Mouse (Mus musculus) megakaryocyte-erythroid progenitor cell, adult 5-6 weeks (primary cell): ENCODE data around the gene Rpl13a. TPM values are rescaled to one million over a fixed set of nuclear protein-coding genes. Genes with fewer than 3 reads are reported as not detected.

Experiments used
- ATAC-seq: replicated peaks from 2 replicates; pipeline ENCODE4 v1.8.0; 2016; ENCODE audit warnings: mild to moderate bottlenecking, inconsistent platforms; ENCODE audit not compliant: severe bottlenecking, poor library complexity, low FRiP score, low TSS enrichment
- total RNA-seq, 2 experiments: library from RNA; stranded (forward) in 1 of 2; stranded (reverse) in 1 of 2; fragments of 200-1000, 215-1000 nt in 1 of 2; fragments of >200 nt in 1 of 2; fragmentation: Nextera tagmentation in 1 of 2; gene quantifications; 2 replicates each; pipeline ENCODE4 v1.2.3; 2014 to 2017

Rpl13a gene
- total RNA-seq, 2 experiments from 2014 or later, result 4,178 to 4,844 TPM

DNA sequence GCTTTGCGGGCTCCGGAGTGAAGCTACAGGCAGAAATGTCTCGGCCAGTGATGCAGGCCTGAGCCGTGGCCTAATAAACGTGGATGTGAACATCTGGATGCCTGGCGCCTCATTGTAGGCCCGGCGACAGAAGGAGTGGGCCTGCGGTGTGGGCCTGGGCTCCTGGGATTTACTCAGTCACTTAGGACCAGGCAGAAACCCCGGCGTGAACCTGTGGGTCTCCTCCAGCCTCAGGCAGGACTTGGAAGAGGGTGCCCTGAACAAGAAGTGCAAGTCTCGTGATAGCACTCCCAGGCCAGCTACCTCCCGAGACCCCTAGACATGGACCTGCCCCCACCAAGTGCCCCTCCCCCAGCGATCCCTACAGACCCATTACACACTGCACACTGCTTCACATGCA, 51.2 kb downstream of the Rpl13a start:
- ATAC-seq, result no peak

DNA sequence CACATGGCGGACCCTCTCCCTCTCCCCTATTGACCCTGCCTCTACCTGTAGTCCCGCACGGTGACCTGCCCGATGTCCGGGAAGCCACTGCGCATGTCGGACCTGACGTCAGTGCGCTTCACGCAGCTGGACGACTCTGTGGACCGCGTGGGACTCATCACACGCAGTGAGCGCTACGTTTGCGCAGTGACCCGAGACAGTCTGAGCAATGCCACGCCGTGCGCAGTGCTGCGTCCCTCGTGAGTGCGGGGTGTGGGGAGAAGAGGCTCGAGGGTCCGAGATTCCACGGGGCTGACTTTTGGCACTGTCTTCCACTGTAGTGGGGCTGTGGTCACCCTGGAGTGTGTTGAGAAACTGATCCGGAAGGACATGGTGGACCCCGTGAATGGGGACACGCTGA, 52.1 kb downstream of the Rpl13a start:
- ATAC-seq, result no peak

Other genes with a start within 250 kb of the Rpl13a start
Only the 30 nearest of the 33 such genes appear.
- gene Fuz, start 232.7 kb downstream of the Rpl13a start, total RNA-seq (2014; fragmentation: Nextera tagmentation), result 12.0 and 19.8 TPM in 2 replicates
- 14.2 and 18.3 TPM in 2 replicates for gene Fuz, start 232.7 kb downstream of the Rpl13a start, total RNA-seq (2017)
- 95.3 and 104 TPM in 2 replicates for gene Ap2a1, start 199.3 kb downstream of the Rpl13a start, total RNA-seq (2014; fragmentation: Nextera tagmentation)
- 23.8 and 37.1 TPM in 2 replicates for gene Ap2a1, start 199.3 kb downstream of the Rpl13a start, total RNA-seq (2017)
- not detected in 2 replicates for gene Tsks, start 185.6 kb downstream of the Rpl13a start, total RNA-seq (2014; fragmentation: Nextera tagmentation)
- not detected in 2 replicates for gene Tsks, start 185.6 kb downstream of the Rpl13a start, total RNA-seq (2017)
- 4.1 and 11.5 TPM in 2 replicates for gene Cpt1c, start 153.9 kb downstream of the Rpl13a start, total RNA-seq (2014; fragmentation: Nextera tagmentation)
- gene Cpt1c, start 153.9 kb downstream of the Rpl13a start, total RNA-seq (2017), result 0.91 and 1.3 TPM in 2 replicates
- gene Prmt1, start 142.2 kb downstream of the Rpl13a start, total RNA-seq (2014; fragmentation: Nextera tagmentation), result 160 and 230 TPM in 2 replicates
- 132 and 171 TPM in 2 replicates for gene Prmt1, start 142.2 kb downstream of the Rpl13a start, total RNA-seq (2017)
- gene Irf3, start 131.1 kb downstream of the Rpl13a start, total RNA-seq (2014; fragmentation: Nextera tagmentation), result 80.4 and 150 TPM in 2 replicates
- gene Irf3, start 131.1 kb downstream of the Rpl13a start, total RNA-seq (2017), result 84.3 and 104 TPM in 2 replicates
- gene Bcl2l12, start 130.0 kb downstream of the Rpl13a start, total RNA-seq (2014; fragmentation: Nextera tagmentation), result 37.2 and 42.7 TPM in 2 replicates
- 15.5 and 25.6 TPM in 2 replicates for gene Bcl2l12, start 130.0 kb downstream of the Rpl13a start, total RNA-seq (2017)
- gene Scaf1, start 112.4 kb downstream of the Rpl13a start, total RNA-seq (2014; fragmentation: Nextera tagmentation), result 33.0 and 46.3 TPM in 2 replicates
- 7.2 and 10.2 TPM in 2 replicates for gene Scaf1, start 112.4 kb downstream of the Rpl13a start, total RNA-seq (2017)
- gene Rras, start 110.8 kb downstream of the Rpl13a start, total RNA-seq (2014; fragmentation: Nextera tagmentation), result 1.4 and 1.7 TPM in 2 replicates
- 1.3 and 1.6 TPM in 2 replicates for gene Rras, start 110.8 kb downstream of the Rpl13a start, total RNA-seq (2017)
- gene Prr12, start 75.9 kb downstream of the Rpl13a start, total RNA-seq (2014; fragmentation: Nextera tagmentation), result 26.6 and 28.7 TPM in 2 replicates
- 1.9 and 2.1 TPM in 2 replicates for gene Prr12, start 75.9 kb downstream of the Rpl13a start, total RNA-seq (2017)
- gene Nosip, start 66.3 kb downstream of the Rpl13a start, total RNA-seq (2014; fragmentation: Nextera tagmentation), result 27.8 and 55.1 TPM in 2 replicates
- gene Nosip, start 66.3 kb downstream of the Rpl13a start, total RNA-seq (2017), result 40.9 and 48.3 TPM in 2 replicates
- 4.3 and 4.7 TPM in 2 replicates for gene Prrg2, start 66.1 kb downstream of the Rpl13a start, total RNA-seq (2014; fragmentation: Nextera tagmentation)
- gene Prrg2, start 66.1 kb downstream of the Rpl13a start, total RNA-seq (2017), result 3.5 and 6.2 TPM in 2 replicates
- 7.6 and 15.6 TPM in 2 replicates for gene Rcn3, start 36.5 kb downstream of the Rpl13a start, total RNA-seq (2014; fragmentation: Nextera tagmentation)
- gene Rcn3, start 36.5 kb downstream of the Rpl13a start, total RNA-seq (2017), result 16.7 and 23.0 TPM in 2 replicates
- gene Fcgrt, start 24.9 kb downstream of the Rpl13a start, total RNA-seq (2014; fragmentation: Nextera tagmentation), result 0.82 TPM in 1 of 2 replicates, not detected in the other
- 1.1 and 1.8 TPM in 2 replicates for gene Fcgrt, start 24.9 kb downstream of the Rpl13a start, total RNA-seq (2017)
- 3,773 and 4,118 TPM in 2 replicates for gene Rps11, start 4.3 kb downstream of the Rpl13a start, total RNA-seq (2014; fragmentation: Nextera tagmentation)
- gene Rps11, start 4.3 kb downstream of the Rpl13a start, total RNA-seq (2017), result 1,409 and 1,705 TPM in 2 replicates
- not detected in 2 replicates for gene Gm45713, start 7.5 kb upstream of the Rpl13a start, total RNA-seq (2014; fragmentation: Nextera tagmentation)
- gene Gm45713, start 7.5 kb upstream of the Rpl13a start, total RNA-seq (2017), result 0.61 TPM in 1 of 2 replicates, not detected in the other
- 35.8 and 48.2 TPM in 2 replicates for gene Flt3l, start 7.7 kb upstream of the Rpl13a start, total RNA-seq (2014; fragmentation: Nextera tagmentation)
- 8.5 and 23.5 TPM in 2 replicates for gene Flt3l, start 7.7 kb upstream of the Rpl13a start, total RNA-seq (2017)
- 135 and 148 TPM in 2 replicates for gene Pih1d1, start 25.5 kb upstream of the Rpl13a start, total RNA-seq (2014; fragmentation: Nextera tagmentation)
- 39.0 and 61.3 TPM in 2 replicates for gene Pih1d1, start 25.5 kb upstream of the Rpl13a start, total RNA-seq (2017)
- 69.0 and 84.8 TPM in 2 replicates for gene Aldh16a1, start 25.8 kb upstream of the Rpl13a start, total RNA-seq (2014; fragmentation: Nextera tagmentation)
- 19.1 and 22.1 TPM in 2 replicates for gene Aldh16a1, start 25.8 kb upstream of the Rpl13a start, total RNA-seq (2017)
- not detected in 2 replicates for gene Slc17a7, start 35.2 kb upstream of the Rpl13a start, total RNA-seq (2014; fragmentation: Nextera tagmentation)
- gene Slc17a7, start 35.2 kb upstream of the Rpl13a start, total RNA-seq (2017), result not detected in 2 replicates
- gene Gfy, start 50.8 kb upstream of the Rpl13a start, total RNA-seq (2014; fragmentation: Nextera tagmentation), result not detected in 2 replicates
- gene Gfy, start 50.8 kb upstream of the Rpl13a start, total RNA-seq (2017), result 1.9 TPM in 1 of 2 replicates, not detected in the other
- gene Pth2, start 52.2 kb upstream of the Rpl13a start, total RNA-seq (2014; fragmentation: Nextera tagmentation), result not detected in 2 replicates
- gene Pth2, start 52.2 kb upstream of the Rpl13a start, total RNA-seq (2017), result not detected in 2 replicates
- gene Ccdc155, start 76.1 kb upstream of the Rpl13a start, total RNA-seq (2014; fragmentation: Nextera tagmentation), result 0.89 and 2.0 TPM in 2 replicates
- 0.52 and 1.1 TPM in 2 replicates for gene Ccdc155, start 76.1 kb upstream of the Rpl13a start, total RNA-seq (2017)
- 32.2 and 40.5 TPM in 2 replicates for gene Dkkl1, start 83.4 kb upstream of the Rpl13a start, total RNA-seq (2014; fragmentation: Nextera tagmentation)
- gene Dkkl1, start 83.4 kb upstream of the Rpl13a start, total RNA-seq (2017), result 16.4 and 32.1 TPM in 2 replicates
- not detected in 2 replicates for gene Tead2, start 87.0 kb upstream of the Rpl13a start, total RNA-seq (2014; fragmentation: Nextera tagmentation)
- not detected in 2 replicates for gene Tead2, start 87.0 kb upstream of the Rpl13a start, total RNA-seq (2017)
- gene Cd37, start 110.4 kb upstream of the Rpl13a start, total RNA-seq (2014; fragmentation: Nextera tagmentation), result 83.5 and 91.4 TPM in 2 replicates
- 27.2 and 28.4 TPM in 2 replicates for gene Cd37, start 110.4 kb upstream of the Rpl13a start, total RNA-seq (2017)
- not detected in 2 replicates for gene Slc6a16, start 112.3 kb upstream of the Rpl13a start, total RNA-seq (2014; fragmentation: Nextera tagmentation)
- not detected in 2 replicates for gene Slc6a16, start 112.3 kb upstream of the Rpl13a start, total RNA-seq (2017)
- not detected in 2 replicates for gene Slc6a21, start 148.8 kb upstream of the Rpl13a start, total RNA-seq (2014; fragmentation: Nextera tagmentation)
- gene Slc6a21, start 148.8 kb upstream of the Rpl13a start, total RNA-seq (2017), result not detected in 2 replicates
- 0.22 and 0.54 TPM in 2 replicates for gene Trpm4, start 205.0 kb upstream of the Rpl13a start, total RNA-seq (2014; fragmentation: Nextera tagmentation)
- 0.11 TPM in 1 of 2 replicates, not detected in the other for gene Trpm4, start 205.0 kb upstream of the Rpl13a start, total RNA-seq (2017)
- not detected in 2 replicates for gene Hrc, start 206.5 kb upstream of the Rpl13a start, total RNA-seq (2014; fragmentation: Nextera tagmentation)
- not detected in 2 replicates for gene Hrc, start 206.5 kb upstream of the Rpl13a start, total RNA-seq (2017)